Mouse (Mus musculus) left cerebral cortex, adult 9 months (tissue): ENCODE results near the gene Ceacam9.
"Not testable (repeated sequence)": the region's sequence is repeated elsewhere in the genome, so short reads cannot be mapped to it uniquely, and the experiment has no call there.

Experiments
- DNase-seq, 2 experiments: peaks; one replicate each; pipeline ENCODE4 v3.0.0; 2022; ENCODE audit warnings: low spot score in 2 of 2

Gene Ceacam9

GRCm38 (mm10) chr7:16721629-16722028 is at the start of gene Ceacam9:
TSS of gene Ceacam9 (plus strand) at chr7:16721929.
- DNase-seq = no peak

GRCm38 (mm10) chr7:16673823-16674222 is 47.9 kb upstream of the Ceacam9 start:
- DNase-seq = no peak

GRCm38 (mm10) chr7:16674699-16675098 is 47.0 kb upstream of the Ceacam9 start:
- DNase-seq = not testable (repeated sequence)

- no peak for DNase-seq
Observed at GRCm38 (mm10) chr7:16675605-16676004, 46.1 kb upstream of the Ceacam9 start, which contains the start of gene Ceacam15. TSS of gene Ceacam15 (minus strand) at chr7:16675705.

- not testable (repeated sequence) for DNase-seq
Observed at GRCm38 (mm10) chr7:16680194-16680593, 41.5 kb upstream of the Ceacam9 start.

GRCm38 (mm10) chr7:16689196-16689595 is 32.5 kb upstream of the Ceacam9 start:
- no peak for DNase-seq

GRCm38 (mm10) chr7:16695025-16695424 is 26.7 kb upstream of the Ceacam9 start:
- DNase-seq = peak in 1 of 2 experiments; percentile 32

GRCm38 (mm10) chr7:16699042-16699441 is 22.7 kb upstream of the Ceacam9 start:
- DNase-seq = no peak

- no peak for DNase-seq
Observed at GRCm38 (mm10) chr7:16700583-16700982, 21.1 kb upstream of the Ceacam9 start.

GRCm38 (mm10) chr7:16706385-16706784 is 15.3 kb upstream of the Ceacam9 start:
- DNase-seq = peak; percentile 55 to 67

GRCm38 (mm10) chr7:16708244-16708643 is 13.5 kb upstream of the Ceacam9 start:
- no peak for DNase-seq

- no peak for DNase-seq
Observed at GRCm38 (mm10) chr7:16710604-16711003, 11.1 kb upstream of the Ceacam9 start.

- no peak for DNase-seq
Observed at GRCm38 (mm10) chr7:16712633-16713415, 8.9 kb upstream of the Ceacam9 start.

GRCm38 (mm10) chr7:16716456-16717152 is 5.1 kb upstream of the Ceacam9 start:
- DNase-seq = not testable (repeated sequence)

GRCm38 (mm10) chr7:16722490-16722889 is 761 bp downstream of the Ceacam9 start:
- not testable (repeated sequence) for DNase-seq

GRCm38 (mm10) chr7:16728596-16729348 is 7.0 kb downstream of the Ceacam9 start:
- peak in 1 of 2 experiments; percentile 51 for DNase-seq

GRCm38 (mm10) chr7:16729563-16729962 is 7.8 kb downstream of the Ceacam9 start:
- not testable (repeated sequence) for DNase-seq

GRCm38 (mm10) chr7:16730791-16731190 is 9.1 kb downstream of the Ceacam9 start:
- no peak for DNase-seq

- DNase-seq = no peak
Observed at GRCm38 (mm10) chr7:16731893-16732422, 10.2 kb downstream of the Ceacam9 start.

GRCm38 (mm10) chr7:16737606-16738072 is 15.9 kb downstream of the Ceacam9 start:
- no peak for DNase-seq

GRCm38 (mm10) chr7:16738073-16738696 is 16.5 kb downstream of the Ceacam9 start, which contains the start of gene Ap2s1:
TSS of gene Ap2s1 (plus strand) at chr7:16738410.
- DNase-seq = peak; percentile 98 to 99
